Mouse (Mus musculus) thymus, adult 2 months (tissue): Measurements from ENCODE around the gene Kcnk13. TPM values are rescaled to one million over a fixed set of nuclear protein-coding genes. Genes with fewer than 3 reads are reported as not detected.

Experiments
- DNase-seq: peaks from one replicate; pipeline ENCODE4 v3.0.0; 2021
- H3K27ac ChIP-seq: fragments of 200-500 bp; 2 replicates; pipeline ENCODE4 v1.5.1; 2012; ENCODE audit warnings: low read length, control low read depth; ENCODE audit not compliant: control insufficient read depth, insufficient read depth
- H3K27me3 ChIP-seq: fragments of 200-500 bp; 2 replicates; pipeline ENCODE4 v1.6.1; 2012; ENCODE audit warnings: mild to moderate bottlenecking, low read length, moderate library complexity, mixed read lengths; ENCODE audit not compliant: control insufficient read depth, insufficient read depth
- H3K36me3 ChIP-seq: fragments of 200-500 bp; 2 replicates; pipeline ENCODE4 v1.6.1; 2012; ENCODE audit warnings: mild to moderate bottlenecking, low read length, moderate library complexity; ENCODE audit not compliant: control insufficient read depth, insufficient read depth
- H3K4me1 ChIP-seq: fragments of 200-500 bp; replicated peaks from 2 replicates; pipeline ENCODE4 v1.6.1; 2012; ENCODE audit warnings: low read length; ENCODE audit not compliant: control insufficient read depth, insufficient read depth
- H3K4me3 ChIP-seq: fragments of 200-500 bp; 2 replicates; pipeline ENCODE4 v1.5.1; 2012; ENCODE audit warnings: mild to moderate bottlenecking, low read length, control low read depth, moderate library complexity; ENCODE audit not compliant: control insufficient read depth, insufficient read depth
- CTCF ChIP-seq: fragments of 200-500 bp; IDR thresholded peaks from 2 replicates; pipeline ENCODE4 v1.5.1; 2012; ENCODE audit warnings: mild to moderate bottlenecking, control low read depth, low read length, moderate library complexity, borderline replicate concordance; ENCODE audit not compliant: control insufficient read depth, poor library complexity, insufficient read depth; ENCODE audit errors: extremely low read depth
- POLR2A ChIP-seq: fragments of 200-500 bp; IDR thresholded peaks from 2 replicates; pipeline ENCODE4 v1.6.1; 2012; ENCODE audit warnings: mild to moderate bottlenecking, low read length, control low read depth, moderate library complexity; ENCODE audit not compliant: control insufficient read depth, poor library complexity, insufficient read depth; ENCODE audit errors: extremely low read depth
- WGBS: fragments of 180-500 bp; shearing (Covaris S2); methylation state at CpG from one replicate; pipeline ENCODE4 v1.1.7; 2018; 5-methylcytosine and 5-hydroxymethylcytosine counted together
- polyA plus RNA-seq: library from polyadenylated mRNA; depleted of rRNA; stranded (reverse); fragments of >200 nt; gene quantifications from 2 replicates; pipeline ENCODE4 v1.2.3, GENCODE M21; 2012

Gene Kcnk13
- polyA plus RNA-seq, 1 experiment = 0.90 TPM

DNA sequence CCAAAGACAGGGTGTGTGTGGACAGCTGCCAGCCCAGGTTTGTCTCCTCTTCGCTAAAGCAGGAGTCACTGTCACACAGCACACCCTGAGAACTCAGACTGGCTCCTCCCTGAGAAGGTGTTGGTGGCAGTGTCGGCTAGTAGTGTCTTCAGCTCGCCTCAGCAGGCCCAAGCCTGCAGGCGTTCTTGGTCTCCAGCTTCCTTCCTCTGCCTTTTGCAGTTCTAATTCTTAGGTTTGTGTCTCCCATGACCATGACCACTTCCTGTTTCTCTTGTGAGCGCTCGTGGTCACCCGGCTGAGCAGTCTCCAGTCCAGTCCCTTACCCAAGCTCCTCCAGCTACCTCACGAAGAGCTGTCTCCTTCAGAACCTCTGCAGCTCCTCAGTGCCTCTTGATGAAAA, 21.9 kb upstream of the Kcnk13 start:
- TF ChIP-seq CTCF (no peak), POLR2A (no peak)
- DNase-seq = no peak
- no peak overlapping the region for H3K27ac ChIP-seq
- H3K36me3 ChIP-seq = no peaks in the 10 kb centered on the region
- H3K4me3 ChIP-seq = no peak overlapping the region
- 34% methylated on average over 8 of the region's 8 CpGs for WGBS
- H3K4me1 ChIP-seq = peaks cover 6% of the 10 kb centered on the region; the same call in 1 of the 2 replicates
- no peaks in the 10 kb centered on the region for H3K27me3 ChIP-seq

DNA sequence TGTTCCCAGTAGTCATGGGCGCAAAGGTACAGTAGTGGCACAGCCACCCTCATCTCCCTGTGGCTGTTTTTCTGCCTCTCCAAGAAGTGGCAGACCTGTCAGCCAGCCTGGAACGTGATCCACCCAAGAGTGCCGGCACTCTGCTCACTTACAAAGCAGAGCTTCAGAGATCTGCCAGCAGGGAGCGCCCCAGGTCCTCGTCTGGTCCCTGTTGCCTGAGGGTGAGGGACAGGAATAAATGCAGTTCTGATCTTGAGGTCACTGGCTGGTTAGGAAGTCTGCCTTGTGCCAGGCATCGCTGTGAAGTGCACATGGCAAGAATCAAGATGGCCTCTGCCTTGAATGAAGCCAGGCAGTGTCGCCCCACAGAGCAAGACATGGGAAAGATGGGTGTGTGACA, 11.4 kb upstream of the Kcnk13 start:
- no peak overlapping the region for H3K4me3 ChIP-seq
- WGBS = 87% methylated on average over 7 of the region's 7 CpGs
- H3K27ac ChIP-seq = no peak overlapping the region
- peak; percentile 23 for DNase-seq
- peak; percentile 46; the same call in 1 of the 2 replicates for TF ChIP-seq CTCF
- TF ChIP-seq POLR2A = no peak
- no peaks in the 10 kb centered on the region for H3K36me3 ChIP-seq
- H3K4me1 ChIP-seq = no peaks in the 10 kb centered on the region
- H3K27me3 ChIP-seq = no peaks in the 10 kb centered on the region

DNA sequence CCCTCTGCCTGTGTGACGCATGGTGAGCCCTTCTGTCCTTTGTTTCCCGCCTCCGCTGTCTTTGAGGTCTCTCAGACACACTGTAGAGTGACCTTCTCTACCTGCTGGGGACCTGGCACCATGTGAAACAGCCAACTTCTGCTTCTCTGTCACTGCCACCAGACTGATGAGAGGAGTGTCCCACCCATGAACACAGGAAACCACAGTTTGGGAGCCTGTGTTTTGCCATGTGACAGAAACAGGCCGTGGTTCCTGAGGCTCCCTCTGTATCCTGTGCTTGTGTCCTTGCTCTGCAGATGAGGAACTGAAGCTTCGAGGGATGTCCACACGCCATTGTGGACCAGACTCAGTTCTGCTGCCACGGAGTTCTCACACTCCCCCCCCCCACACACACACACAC, 7.9 kb upstream of the Kcnk13 start:
- Histone ChIP-seq H3K4me3 (no peak overlapping the region), H3K27ac (no peak overlapping the region)
- DNase-seq = no peak

DNA sequence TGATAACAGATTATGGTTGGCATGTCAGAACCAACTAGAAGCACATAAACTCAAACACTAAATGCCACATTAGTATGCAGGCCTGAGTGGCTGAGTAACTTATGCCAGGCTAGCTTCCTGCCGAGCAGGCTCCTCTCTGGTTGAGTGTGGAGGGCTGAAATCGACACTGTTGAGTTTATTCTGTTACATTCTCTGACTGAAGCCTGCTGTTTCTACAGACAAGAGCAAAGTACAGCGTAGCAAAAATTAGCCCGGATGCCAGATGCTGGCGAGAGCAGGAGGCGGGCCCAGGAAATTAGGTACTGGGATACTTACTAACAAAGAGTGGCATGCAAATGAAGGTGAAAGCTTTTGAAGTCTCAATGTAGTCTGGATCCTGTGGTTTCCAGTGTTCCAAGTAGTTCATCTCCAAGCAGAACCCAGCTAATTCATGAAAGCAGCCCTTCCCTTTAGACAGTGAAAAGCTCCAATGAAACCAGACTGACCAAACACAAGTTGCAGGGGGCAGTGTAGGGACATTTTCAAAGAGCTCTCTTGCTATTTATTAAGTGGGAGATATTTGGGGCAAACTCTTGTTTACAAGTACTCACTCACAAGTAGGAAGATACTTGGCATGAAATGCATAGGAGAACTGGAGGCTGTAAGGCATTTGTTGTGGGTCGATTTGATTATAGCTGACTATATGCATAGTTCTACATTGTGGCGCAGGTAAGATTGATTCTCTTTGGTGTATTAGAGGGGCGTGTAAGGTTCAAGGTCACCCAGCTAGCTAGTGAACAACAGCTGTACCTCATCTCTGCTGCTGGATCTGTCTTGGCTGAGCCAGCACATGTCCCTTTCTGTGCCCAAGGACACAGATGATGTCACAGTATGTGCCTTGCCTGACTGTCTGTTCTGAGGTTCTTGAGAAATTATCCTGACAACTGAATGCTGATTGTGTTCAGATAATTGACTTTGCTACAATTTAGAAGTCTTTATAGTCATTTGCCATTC, 5.9 kb upstream of the Kcnk13 start:
- Histone ChIP-seq H3K27ac (no peak overlapping the region), H3K4me3 (no peak overlapping the region), H3K4me1 (no peaks in the 10 kb centered on the region), H3K36me3 (no peaks in the 10 kb centered on the region), H3K27me3 (no peaks in the 10 kb centered on the region)
- 88% methylated on average over 9 of the region's 9 CpGs for WGBS
- TF ChIP-seq CTCF (no peak), POLR2A (no peak)
- DNase-seq = no peak

More for the DNA sequence above, 7.9 kb upstream of the Kcnk13 start:
- 20% methylated on average over 7 of the region's 7 CpGs for WGBS
- Histone ChIP-seq H3K36me3 (no peaks in the 10 kb centered on the region), H3K4me1 (no peaks in the 10 kb centered on the region), H3K27me3 (no peaks in the 10 kb centered on the region)
- TF ChIP-seq CTCF (no peak), POLR2A (no peak)

DNA sequence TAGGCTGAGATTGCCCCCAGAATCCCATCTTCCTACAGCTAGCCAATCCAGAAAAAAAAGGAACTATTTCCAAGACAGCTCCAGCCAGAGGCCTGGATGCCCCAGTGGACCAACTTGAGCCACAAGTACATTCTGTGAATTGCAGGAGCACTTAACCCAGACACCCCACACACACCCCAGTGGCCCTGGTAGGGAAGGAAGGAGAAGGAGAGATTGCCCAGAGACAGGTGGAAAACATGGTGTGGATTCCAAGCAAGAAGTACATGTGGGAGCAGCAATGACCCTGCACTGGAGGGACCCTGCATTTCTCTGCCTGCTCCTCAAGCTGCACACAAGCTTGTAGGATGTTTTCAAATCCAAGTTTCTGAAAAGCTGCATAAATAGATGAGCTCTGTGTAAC, 5.0 kb upstream of the Kcnk13 start:
- Histone ChIP-seq H3K27me3 (no peaks in the 10 kb centered on the region), H3K4me1 (no peaks in the 10 kb centered on the region), H3K36me3 (no peaks in the 10 kb centered on the region), H3K4me3 (no peak overlapping the region), H3K27ac (no peak overlapping the region)
- no peak for DNase-seq
- TF ChIP-seq CTCF = no peak
- no peak for TF ChIP-seq POLR2A

DNA sequence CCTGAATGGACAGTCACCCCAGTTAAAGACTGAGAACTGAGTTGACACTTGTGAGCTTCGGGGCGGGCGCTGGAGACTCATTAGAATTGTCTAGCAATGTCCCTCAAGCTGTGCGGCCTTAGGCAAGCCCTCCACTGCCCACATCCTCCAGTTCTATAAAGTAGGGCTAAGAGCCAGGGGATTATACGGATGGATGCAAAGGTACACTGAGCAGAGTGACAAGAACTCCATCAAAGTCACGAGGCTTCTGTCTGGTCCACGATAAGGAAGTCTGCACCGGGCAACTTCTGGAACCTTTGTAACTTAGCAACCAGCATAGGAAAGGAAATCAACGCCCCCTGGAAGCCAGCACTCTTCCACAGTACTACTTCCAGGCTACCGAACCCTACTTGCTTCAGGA, 4.4 kb upstream of the Kcnk13 start:
- peaks cover 6% of the 10 kb centered on the region for H3K4me1 ChIP-seq
- H3K4me3 ChIP-seq = no peak overlapping the region
- DNase-seq = no peak
- H3K27ac ChIP-seq = no peak overlapping the region
- peaks cover 2% of the 10 kb centered on the region; the same call in 1 of the 2 replicates for H3K27me3 ChIP-seq
- WGBS = 34% methylated on average over 10 of the region's 10 CpGs
- TF ChIP-seq POLR2A = no peak
- TF ChIP-seq CTCF = no peak
- H3K36me3 ChIP-seq = no peaks in the 10 kb centered on the region
